Mouse (Mus musculus): ENCODE measurements around the gene Gm45208. TPM values are rescaled to one million over a fixed set of nuclear protein-coding genes. Genes with fewer than 3 reads are reported as not detected.
"Not testable (repeated sequence)": the region's sequence is repeated elsewhere in the genome, so short reads cannot be mapped to it uniquely, and the experiment has no call there.

Gm45208 gene
- total RNA-seq, 2 experiments from 2014 or later = 0.58 TPM; not detected in 1

- no peak for DNase-seq (ENCODE audit: low spot score in 2 of 2)
Observed at GRCm38 (mm10) chrX:7725841-7726240, 3.8 kb downstream of the Gm45208 start.

GRCm38 (mm10) chrX:7727176-7727575 lies 5.1 kb downstream of the Gm45208 start:
- no peak for DNase-seq (ENCODE audit: low spot score in 2 of 2)

- peak; percentile 51 to 58 for DNase-seq (ENCODE audit: low spot score in 2 of 2)
Observed at GRCm38 (mm10) chrX:7728215-7728921, 6.3 kb downstream of the Gm45208 start, which contains the start of gene Praf2. Gene Praf2, plus strand, starts transcription at chrX:7728439.

GRCm38 (mm10) chrX:7728922-7729265 lies 6.8 kb downstream of the Gm45208 start:
- no peak for DNase-seq (ENCODE audit: low spot score in 2 of 2)

- peak; percentile 46 to 65 for DNase-seq (ENCODE audit: low spot score in 2 of 2)
Observed at GRCm38 (mm10) chrX:7733571-7734156, 11.6 kb downstream of the Gm45208 start.

- no peak for DNase-seq (ENCODE audit: low spot score in 2 of 2)
Observed at GRCm38 (mm10) chrX:7739336-7740081, 17.5 kb downstream of the Gm45208 start.

GRCm38 (mm10) chrX:7740082-7740819 lies 18.2 kb downstream of the Gm45208 start:
- DNase-seq (ENCODE audit: low spot score in 2 of 2) = no peak

GRCm38 (mm10) chrX:7741103-7741502 lies 19.1 kb downstream of the Gm45208 start:
- no peak for DNase-seq (ENCODE audit: low spot score in 2 of 2)

GRCm38 (mm10) chrX:7743470-7743869 lies 21.4 kb downstream of the Gm45208 start:
- DNase-seq (ENCODE audit: low spot score in 2 of 2) = no peak

GRCm38 (mm10) chrX:7744940-7745339 lies 22.9 kb downstream of the Gm45208 start:
- DNase-seq (ENCODE audit: low spot score in 2 of 2) = no peak

GRCm38 (mm10) chrX:7745429-7745828 lies 23.4 kb downstream of the Gm45208 start:
- DNase-seq (ENCODE audit: low spot score in 2 of 2) = no peak

GRCm38 (mm10) chrX:7750432-7751116 lies 28.5 kb downstream of the Gm45208 start, which contains the start of gene Ccdc120:
Gene Ccdc120, minus strand, starts transcription at chrX:7750905.
- DNase-seq (ENCODE audit: low spot score in 2 of 2) = peak; percentile 47 to 49

GRCm38 (mm10) chrX:7753627-7754026 lies 31.6 kb downstream of the Gm45208 start:
- not testable (repeated sequence) for DNase-seq (ENCODE audit: low spot score in 2 of 2)

GRCm38 (mm10) chrX:7762137-7762920 lies 40.3 kb downstream of the Gm45208 start, which contains the start of gene Tfe3:
Gene Tfe3, plus strand, starts transcription at chrX:7762560.
- DNase-seq (ENCODE audit: low spot score in 2 of 2) = peak; percentile 73 to 74

- no peak for DNase-seq (ENCODE audit: low spot score in 2 of 2)
Observed at GRCm38 (mm10) chrX:7762921-7763197, 40.8 kb downstream of the Gm45208 start.

- DNase-seq (ENCODE audit: low spot score in 2 of 2) = peak; percentile 20 to 29
Observed at GRCm38 (mm10) chrX:7763631-7764393, 41.8 kb downstream of the Gm45208 start.

- no peak for DNase-seq (ENCODE audit: low spot score in 2 of 2)
Observed at GRCm38 (mm10) chrX:7764657-7765280, 42.7 kb downstream of the Gm45208 start.

GRCm38 (mm10) chrX:7765281-7765670 lies 43.2 kb downstream of the Gm45208 start:
- no peak for DNase-seq (ENCODE audit: low spot score in 2 of 2)

- DNase-seq (ENCODE audit: low spot score in 2 of 2) = peak; percentile 30 to 41
Observed at GRCm38 (mm10) chrX:7765764-7766163, 43.7 kb downstream of the Gm45208 start.
